Mouse (Mus musculus) hindbrain, embryonic 14.5 days (tissue): ENCODE results near the gene Klk8. TPM values are rescaled to one million over a fixed set of nuclear protein-coding genes. Genes with fewer than 3 reads are reported as not detected.

Experiments
- ATAC-seq: fragments of 200-750 bp; cut with Nextera tagmentation; 2 replicates; pipeline ENCODE4 v1.8.0; 2017; ENCODE audit warnings: moderate number of reproducible peaks, mild to moderate bottlenecking, moderate TSS enrichment, moderate library complexity; ENCODE audit not compliant: low FRiP score
- DNase-seq: peaks from one replicate; pipeline ENCODE4 v3.0.0-alpha.2; 2015; ENCODE audit warnings: low spot score
- H3K27ac ChIP-seq: fragments of 300-500 bp; sonication (generic); 2 replicates; pipeline ENCODE4 v1.5.1; 2014; ENCODE audit warnings: mild to moderate bottlenecking, moderate library complexity
- H3K27me3 ChIP-seq: fragments of 300-500 bp; sonication (generic); 2 replicates; pipeline ENCODE4 v1.6.1; 2014; ENCODE audit warnings: mild to moderate bottlenecking, low read length, mixed read lengths; ENCODE audit not compliant: control insufficient read depth, insufficient read depth
- H3K36me3 ChIP-seq: fragments of 300-500 bp; sonication (generic); replicated peaks from 2 replicates; pipeline ENCODE4 v1.6.1; 2014; ENCODE audit not compliant: control insufficient read depth, insufficient read depth
- H3K4me1 ChIP-seq: fragments of 300-500 bp; sonication (generic); replicated peaks from 2 replicates; pipeline ENCODE4 v1.6.1; 2014; ENCODE audit warnings: antibody characterized with exemption, low read length, mixed read lengths; ENCODE audit not compliant: control insufficient read depth, insufficient read depth
- H3K4me2 ChIP-seq: fragments of 300-500 bp; sonication (generic); replicated peaks from 2 replicates; pipeline ENCODE4 v1.6.1; 2014; ENCODE audit warnings: mild to moderate bottlenecking, moderate library complexity
- H3K4me3 ChIP-seq: fragments of 300-500 bp; sonication (generic); replicated peaks from 2 replicates; pipeline ENCODE4 v1.5.1; 2014; ENCODE audit warnings: mild to moderate bottlenecking, low read length
- H3K9ac ChIP-seq: fragments of 300-500 bp; sonication (generic); 2 replicates; pipeline ENCODE4 v1.6.1; 2014
- H3K9me3 ChIP-seq: fragments of 300-500 bp; sonication (generic); 2 replicates; pipeline ENCODE4 v1.6.1; 2016; ENCODE audit warnings: low read length; ENCODE audit not compliant: control insufficient read depth
- WGBS: fragments of 180-500 bp; shearing (Covaris S2); extraction: QIAGEN DNeasy Blood & Tissue Kit; methylation state at CpG from one replicate; pipeline ENCODE4 v1.1.7; 2014; 5-methylcytosine and 5-hydroxymethylcytosine counted together
- polyA plus RNA-seq: library from polyadenylated mRNA; unstranded; fragments of >200 nt; fragmentation: Nextera tagmentation; extraction: Ambion mirVana; gene quantifications from 2 replicates; pipeline ENCODE4 v1.2.1, GENCODE M21; 2014

The Klk8 gene
- polyA plus RNA-seq, 1 experiment from 2014 or later: 12.1 TPM

- Histone ChIP-seq H3K4me3 (peak overlapping the region; percentile 19), H3K9ac (peak overlapping the region; percentile 50), H3K27ac (no peak overlapping the region), H3K27me3 (0 out of 2 replicates have a peak, but pooled peaks cover 9% of the 10 kb centered on the region), H3K9me3 (no peaks in the 10 kb centered on the region), H3K4me1 (no peaks in the 10 kb centered on the region), H3K36me3 (no peaks in the 10 kb centered on the region), H3K4me2 (peak overlapping the region; percentile 57)
- DNase-seq: peak; percentile 88
- 11% methylated on average over 36 of the region's 36 CpGs for WGBS
- ATAC-seq: peak; percentile 72
These were observed 14.8 kb upstream of the Klk8 start for GRCm38 (mm10) chr7:43782275-43783265.

- Histone ChIP-seq H3K27ac (no peak overlapping the region), H3K4me2 (no peak overlapping the region), H3K9ac (no peak overlapping the region), H3K27me3 (0 out of 2 replicates have a peak, but pooled peaks cover 9% of the 10 kb centered on the region), H3K9me3 (no peaks in the 10 kb centered on the region), H3K4me3 (no peak overlapping the region), H3K4me1 (no peaks in the 10 kb centered on the region), H3K36me3 (no peaks in the 10 kb centered on the region)
- ATAC-seq: no peak
- no peak for DNase-seq
- 81% methylated on average over 1 of the region's 1 CpGs for WGBS
These were observed 12.1 kb upstream of the Klk8 start for GRCm38 (mm10) chr7:43785286-43785685.

- Histone ChIP-seq H3K9me3 (no peaks in the 10 kb centered on the region), H3K4me3 (no peak overlapping the region), H3K27ac (no peak overlapping the region), H3K4me1 (no peaks in the 10 kb centered on the region), H3K4me2 (no peak overlapping the region), H3K27me3 (0 out of 2 replicates have a peak, but pooled peaks cover 6% of the 10 kb centered on the region), H3K36me3 (no peaks in the 10 kb centered on the region), H3K9ac (no peak overlapping the region)
- DNase-seq: no peak
- 80% methylated on average over 3 of the region's 3 CpGs for WGBS
- no peak for ATAC-seq
These were observed 9.3 kb upstream of the Klk8 start for GRCm38 (mm10) chr7:43788096-43788495.

- peaks cover 5% of the 10 kb centered on the region; the same call in 1 of the 2 replicates for H3K27me3 ChIP-seq
- DNase-seq: no peak
- H3K4me2 ChIP-seq: no peak overlapping the region
- no peak overlapping the region for H3K27ac ChIP-seq
- no peak overlapping the region for H3K9ac ChIP-seq
- no peaks in the 10 kb centered on the region for H3K4me1 ChIP-seq
- H3K36me3 ChIP-seq: no peaks in the 10 kb centered on the region
- H3K9me3 ChIP-seq: no peaks in the 10 kb centered on the region
- H3K4me3 ChIP-seq: no peak overlapping the region
- no peak for ATAC-seq
- 77% methylated on average over 2 of the region's 2 CpGs for WGBS
These were observed 8.1 kb upstream of the Klk8 start for GRCm38 (mm10) chr7:43789295-43789694.

- DNase-seq (no peak), ATAC-seq (no peak)
- WGBS: 81% methylated on average over 7 of the region's 7 CpGs
- H3K9ac ChIP-seq: no peak within 1 kb of the TSS
- no peak within 1 kb of the TSS for H3K4me3 ChIP-seq
- no peaks in the 10 kb centered on the region for H3K9me3 ChIP-seq
- H3K4me2 ChIP-seq: no peak within 1 kb of the TSS
- no peak within 1 kb of the TSS for H3K27ac ChIP-seq
- H3K27me3 ChIP-seq: peaks cover 24% of the 10 kb centered on the region
- H3K36me3 ChIP-seq: no peaks in the 10 kb centered on the region
- peaks cover 3% of the 10 kb centered on the region for H3K4me1 ChIP-seq
These were observed 5.8 kb upstream of the Klk8 start, which contains the start of gene Klk9 for GRCm38 (mm10) chr7:43791591-43791990. Gene Klk9, plus strand, starts transcription at chr7:43791891.

- ATAC-seq (no peak), DNase-seq (no peak)
- Histone ChIP-seq H3K4me3 (peak overlapping the region; percentile 46), H3K4me2 (peak overlapping the region; percentile 77), H3K9me3 (no peaks in the 10 kb centered on the region), H3K9ac (peak overlapping the region; percentile 61), H3K4me1 (peaks cover 10% of the 10 kb centered on the region), H3K36me3 (no peaks in the 10 kb centered on the region), H3K27me3 (peaks cover 42% of the 10 kb centered on the region), H3K27ac (no peak overlapping the region)
- 7% methylated on average over 8 of the region's 8 CpGs for WGBS
These were observed 1.0 kb upstream of the Klk8 start for GRCm38 (mm10) chr7:43796355-43796754.

GRCm38 (mm10) chr7:43797844-43798462 is 576 bp downstream of the Klk8 start:
- DNase-seq: no peak
- Histone ChIP-seq H3K27ac (no peak overlapping the region), H3K4me2 (peak overlapping the region; percentile 77), H3K9ac (no peak overlapping the region), H3K36me3 (no peaks in the 10 kb centered on the region), H3K27me3 (peaks cover 42% of the 10 kb centered on the region), H3K9me3 (no peaks in the 10 kb centered on the region), H3K4me3 (peak overlapping the region; percentile 46), H3K4me1 (peaks cover 10% of the 10 kb centered on the region)
- 38% methylated on average over 13 of the region's 13 CpGs for WGBS
- peak; percentile 28; the same call in 1 of the 2 replicates for ATAC-seq

- no peaks in the 10 kb centered on the region for H3K36me3 ChIP-seq
- peaks cover 36% of the 10 kb centered on the region for H3K27me3 ChIP-seq
- no peaks in the 10 kb centered on the region for H3K9me3 ChIP-seq
- no peak for ATAC-seq
- DNase-seq: no peak
- 70% methylated on average over 7 of the region's 7 CpGs for WGBS
- no peak overlapping the region for H3K9ac ChIP-seq
- H3K4me1 ChIP-seq: peaks cover 10% of the 10 kb centered on the region
- no peak overlapping the region for H3K4me2 ChIP-seq
- no peak overlapping the region for H3K4me3 ChIP-seq
- H3K27ac ChIP-seq: no peak overlapping the region
These were observed 2.5 kb downstream of the Klk8 start for GRCm38 (mm10) chr7:43799876-43800275.

- Histone ChIP-seq H3K27ac (no peak within 1 kb of the TSS), H3K36me3 (no peaks in the 10 kb centered on the region), H3K4me2 (no peak within 1 kb of the TSS), H3K4me3 (no peak within 1 kb of the TSS), H3K9me3 (no peaks in the 10 kb centered on the region), H3K4me1 (no peaks in the 10 kb centered on the region), H3K9ac (no peak within 1 kb of the TSS), H3K27me3 (no peaks in the 10 kb centered on the region)
- WGBS: 64% methylated on average over 5 of the region's 5 CpGs
- ATAC-seq: no peak
- DNase-seq: no peak
These were observed 13.6 kb downstream of the Klk8 start, which contains the start of gene Klk7 for GRCm38 (mm10) chr7:43810994-43811393. Gene Klk7, plus strand, starts transcription at chr7:43811294.
